Mouse (Mus musculus) MEL (cell line): ENCODE results near the gene Ak1. TPM values are rescaled to one million over a fixed set of nuclear protein-coding genes. Genes with fewer than 3 reads are reported as not detected.

ENCODE experiments used
- DNase-seq: peaks from one replicate; pipeline ENCODE4 v3.0.0; 2011; ENCODE audit warnings: low read depth, low spot score
- H3K27ac ChIP-seq: 2 replicates; pipeline ENCODE4 v1.5.1; 2012; ENCODE audit warnings: low read depth, mild to moderate bottlenecking, control low read depth, low read length, moderate library complexity; ENCODE audit not compliant: control insufficient read depth
- H3K27me3 ChIP-seq, 2 experiments: fragments of 150-350 bp in 1 of 2; sonication (generic) in 1 of 2; 2 replicates each; pipeline ENCODE4 v1.6.1; 2012; ENCODE audit warnings: low read length in 2 of 2, mild to moderate bottlenecking in 2 of 2, improper control_type of control experiment in 1 of 2, moderate library complexity in 1 of 2; ENCODE audit not compliant: insufficient read depth in 2 of 2, control insufficient read depth in 1 of 2
- H3K36me3 ChIP-seq, 2 experiments: 2 replicates each; pipeline ENCODE4 v1.6.1; 2012 to 2014; ENCODE audit warnings: low read length in 2 of 2, improper control_type of control experiment in 1 of 2, inconsistent platforms in 1 of 2, mild to moderate bottlenecking in 1 of 2; ENCODE audit not compliant: insufficient read depth in 2 of 2, control insufficient read depth in 1 of 2
- H3K4me1 ChIP-seq, 2 experiments: fragments of 150-350 bp in 1 of 2; sonication (generic) in 1 of 2; 2 replicates each; pipeline ENCODE4 v1.6.1; 2012; ENCODE audit warnings: low read length in 2 of 2, improper control_type of control experiment in 1 of 2, mild to moderate bottlenecking in 1 of 2; ENCODE audit not compliant: insufficient read depth in 2 of 2, control insufficient read depth in 1 of 2
- H3K4me3 ChIP-seq, 2 experiments: fragments of 150-350 bp in 1 of 2; sonication (generic) in 1 of 2; 2 replicates each; pipeline ENCODE4 v1.5.1; 2012; ENCODE audit warnings: low read depth in 2 of 2, low read length in 2 of 2, mild to moderate bottlenecking in 2 of 2, moderate library complexity in 2 of 2, control low read depth in 1 of 2, improper control_type of control experiment in 1 of 2; ENCODE audit not compliant: control insufficient read depth in 1 of 2, insufficient read depth in 1 of 2
- H3K79me2 ChIP-seq: 2 replicates; pipeline ENCODE4 v1.6.1; 2012; ENCODE audit warnings: mild to moderate bottlenecking, low read length, moderate library complexity; ENCODE audit not compliant: control insufficient read depth, poor library complexity, insufficient read depth
- H3K9ac ChIP-seq: 2 replicates; pipeline ENCODE4 v1.6.1; 2012; ENCODE audit warnings: low read depth, mild to moderate bottlenecking, control low read depth, low read length, moderate library complexity; ENCODE audit not compliant: control insufficient read depth, poor library complexity, severe bottlenecking
- H3K9me3 ChIP-seq: fragments of 150-350 bp; sonication (generic); replicated peaks from 2 replicates; pipeline ENCODE4 v1.6.1; 2012; ENCODE audit warnings: mild to moderate bottlenecking, low read length, improper control_type of control experiment, moderate library complexity; ENCODE audit not compliant: insufficient read depth
- BHLHE40 ChIP-seq: IDR thresholded peaks from 2 replicates; pipeline ENCODE4 v1.6.1; 2012; ENCODE audit warnings: low read depth, mild to moderate bottlenecking, inconsistent platforms, low read length, improper control_type of control experiment, borderline replicate concordance
- CHD1 ChIP-seq: IDR thresholded peaks from 2 replicates; pipeline ENCODE4 v1.6.1; 2012; ENCODE audit warnings: low read depth, mild to moderate bottlenecking, inconsistent platforms, low read length, improper control_type of control experiment
- CTCF ChIP-seq, 3 experiments: IDR thresholded peaks in 2 of 3; conservative IDR thresholded peaks in 1 of 3; 2 replicates each; pipeline ENCODE4 v1.5.1; 2011 to 2012; ENCODE audit warnings: low read length in 3 of 3, low read depth in 2 of 3, mild to moderate bottlenecking in 2 of 3, improper control_type of control experiment in 1 of 3, inconsistent platforms in 1 of 3, mixed read lengths in 1 of 3, moderate library complexity in 1 of 3; ENCODE audit not compliant: control insufficient read depth in 1 of 3, insufficient read depth in 1 of 3, poor library complexity in 1 of 3, severe bottlenecking in 1 of 3
- ELF1 ChIP-seq: IDR thresholded peaks from 2 replicates; pipeline ENCODE4 v1.6.1; 2014; ENCODE audit warnings: low read depth, mild to moderate bottlenecking, inconsistent platforms, low read length, improper control_type of control experiment, moderate library complexity
- EP300 ChIP-seq, 2 experiments: IDR thresholded peaks; 2 replicates each; pipeline ENCODE4 v1.6.1; 2011; ENCODE audit warnings: improper control_type of control experiment in 2 of 2, low read length in 2 of 2, low read depth in 1 of 2, mild to moderate bottlenecking in 1 of 2
- ETS1 ChIP-seq: IDR thresholded peaks from 2 replicates; pipeline ENCODE4 v1.6.1; 2012; ENCODE audit warnings: low read depth, mild to moderate bottlenecking, inconsistent platforms, low read length, improper control_type of control experiment, moderate library complexity
- GATA1 ChIP-seq: IDR thresholded peaks from 2 replicates; pipeline ENCODE4 v1.6.1; 2011; ENCODE audit warnings: low read depth, low read length, improper control_type of control experiment
- HCFC1 ChIP-seq: IDR thresholded peaks from 2 replicates; pipeline ENCODE4 v1.6.1; 2012; ENCODE audit warnings: low read depth, mild to moderate bottlenecking, inconsistent platforms, low read length, improper control_type of control experiment, moderate library complexity
- JUND ChIP-seq: IDR thresholded peaks from 2 replicates; pipeline ENCODE4 v1.6.1; 2011; ENCODE audit warnings: low read depth, mild to moderate bottlenecking, improper control_type of control experiment, low read length
- KAT2A ChIP-seq: conservative IDR thresholded peaks from 2 replicates; pipeline ENCODE4 v1.6.1; 2012; ENCODE audit warnings: low read depth, low read length, improper control_type of control experiment, inconsistent platforms
- MAFK ChIP-seq: IDR thresholded peaks from 2 replicates; pipeline ENCODE4 v1.6.1; 2011; ENCODE audit warnings: low read depth, mild to moderate bottlenecking, low read length, improper control_type of control experiment, borderline replicate concordance
- MAZ ChIP-seq: IDR thresholded peaks from 2 replicates; pipeline ENCODE4 v1.6.1; 2012; ENCODE audit warnings: low read depth, mild to moderate bottlenecking, inconsistent platforms, low read length, improper control_type of control experiment
- MEF2A ChIP-seq: IDR thresholded peaks from 2 replicates; pipeline ENCODE4 v1.6.1; 2014; ENCODE audit warnings: low read depth, mild to moderate bottlenecking, inconsistent platforms, low read length, improper control_type of control experiment; ENCODE audit not compliant: poor library complexity, insufficient replicate concordance, severe bottlenecking; ENCODE audit errors: extremely low read depth
- MYB ChIP-seq: IDR thresholded peaks from 2 replicates; pipeline ENCODE4 v1.6.1; 2011; ENCODE audit warnings: mild to moderate bottlenecking, low read depth, low read length, improper control_type of control experiment
- MYC ChIP-seq: IDR thresholded peaks from 2 replicates; pipeline ENCODE4 v1.6.1; 2011; ENCODE audit warnings: low read depth, mild to moderate bottlenecking, low read length, improper control_type of control experiment, moderate library complexity
- NELFE ChIP-seq: IDR thresholded peaks from 2 replicates; pipeline ENCODE4 v1.6.1; 2011; ENCODE audit warnings: low read depth, low read length, improper control_type of control experiment
- NRF1 ChIP-seq: IDR thresholded peaks from 2 replicates; pipeline ENCODE4 v1.6.1; 2014; ENCODE audit warnings: low read depth, mild to moderate bottlenecking, inconsistent platforms, low read length, improper control_type of control experiment, moderate library complexity; ENCODE audit not compliant: poor library complexity, insufficient read depth, severe bottlenecking
- POLR2A ChIP-seq, 2 experiments: IDR thresholded peaks; 2 replicates each; pipeline ENCODE4 v1.6.1; 2011 to 2012; ENCODE audit warnings: low read length in 2 of 2, mild to moderate bottlenecking in 2 of 2, control low read depth in 1 of 2, improper control_type of control experiment in 1 of 2, low read depth in 1 of 2, moderate library complexity in 1 of 2; ENCODE audit not compliant: control insufficient read depth in 1 of 2, insufficient read depth in 1 of 2, poor library complexity in 1 of 2
- POLR2AphosphoS2 ChIP-seq: IDR thresholded peaks from 2 replicates; pipeline ENCODE4 v1.6.1; 2011; ENCODE audit warnings: low read length, improper control_type of control experiment
- POLR2AphosphoS5 ChIP-seq: IDR thresholded peaks from 2 replicates; pipeline ENCODE4 v1.6.1; 2012; ENCODE audit warnings: low read depth, borderline replicate concordance, mild to moderate bottlenecking, inconsistent platforms, low read length, moderate library complexity, mixed read lengths
- RAD21 ChIP-seq: IDR thresholded peaks from 2 replicates; pipeline ENCODE4 v1.6.1; 2011; ENCODE audit warnings: mild to moderate bottlenecking, low read depth, low read length, improper control_type of control experiment
- SIN3A ChIP-seq: IDR thresholded peaks from 2 replicates; pipeline ENCODE4 v1.6.1; 2012; ENCODE audit warnings: low read length, improper control_type of control experiment, inconsistent platforms
- TAL1 ChIP-seq: IDR thresholded peaks from 2 replicates; pipeline ENCODE4 v1.6.1; 2012; ENCODE audit warnings: mild to moderate bottlenecking, inconsistent platforms, low read length, moderate library complexity, mixed read lengths
- TBP ChIP-seq: IDR thresholded peaks from 2 replicates; pipeline ENCODE4 v1.8.0; 2011; ENCODE audit warnings: low read depth, low read length, improper control_type of control experiment
- USF2 ChIP-seq, 2 experiments: IDR thresholded peaks; 2 replicates each; pipeline ENCODE4 v1.6.1; 2011 to 2012; ENCODE audit warnings: improper control_type of control experiment in 2 of 2, low read length in 2 of 2, borderline replicate concordance in 1 of 2, inconsistent platforms in 1 of 2, low read depth in 1 of 2, mild to moderate bottlenecking in 1 of 2; ENCODE audit not compliant: insufficient read depth in 1 of 2
- ZKSCAN1 ChIP-seq: IDR thresholded peaks from 2 replicates; pipeline ENCODE4 v1.6.1; 2012; ENCODE audit warnings: low read depth, mild to moderate bottlenecking, inconsistent platforms, low read length, improper control_type of control experiment, moderate library complexity
- ZNF384 ChIP-seq: IDR thresholded peaks from 2 replicates; pipeline ENCODE4 v1.6.1; 2012; ENCODE audit warnings: low read depth, mild to moderate bottlenecking, inconsistent platforms, low read length, improper control_type of control experiment
- polyA plus RNA-seq, 2 experiments: library from polyadenylated mRNA; stranded (reverse) in 1 of 2; unstranded in 1 of 2; fragments of >175 nt in 1 of 2; fragments of >200 nt in 1 of 2; gene quantifications; 2 replicates each; pipeline versions ENCODE4 v1.2.1 to v1.2.4; 2012; ENCODE audit warnings: low replicate concordance in 2 of 2, low read depth in 1 of 2; ENCODE audit not compliant: insufficient read length in 2 of 2, insufficient read depth in 1 of 2, missing spikeins in 1 of 2
- total RNA-seq: library from RNA; depleted of rRNA; stranded (reverse); fragments of 300-350 nt; gene quantifications from 2 replicates; pipeline ENCODE4 v1.2.3, GENCODE M21; 2012

Ak1 gene
- total and polyA plus RNA-seq, 3 experiments: 0.12 to 0.13 TPM; not detected in 1

GRCm38 (mm10) chr2:32604631-32605030 is 16.9 kb upstream of the Ak1 start:
- Histone ChIP-seq H3K9me3 (no peaks in the 10 kb centered on the region), H3K36me3 (no peaks in the 10 kb centered on the region; a peak in 1 of 4 replicates), H3K9ac (no peak overlapping the region), H3K4me3 (no peak overlapping the region), H3K79me2 (peaks cover 2% of the 10 kb centered on the region; the same call in 1 of the 2 replicates), H3K27me3 (no peaks in the 10 kb centered on the region), H3K4me1 (peaks cover 0 to 20% of the 10 kb centered on the region in 2 experiments), H3K27ac (no peak overlapping the region)
- TF ChIP-seq ELF1 (no peak), ZNF384 (no peak), MAZ (no peak), TBP (no peak), CTCF (IDR thresholded peaks at IDR 0.05 in 2 of 3, conservative IDR thresholded peaks at IDR 0.05 in 1 of 3; ENCODE audit: control insufficient read depth in 1 of 3, insufficient read depth in 1 of 3, low read depth in 2 of 3, low read length in 3 of 3, poor library complexity in 1 of 3, severe bottlenecking in 1 of 3) (no peak), KAT2A (no peak), HCFC1 (no peak), POLR2AphosphoS5 (no peak), EP300 (IDR thresholded peaks at IDR 0.05; ENCODE audit: low read depth in 1 of 2, low read length in 2 of 2) (no peak), JUND (no peak), GATA1 (no peak), POLR2AphosphoS2 (no peak), NRF1 (no peak)
- no peak for DNase-seq

- no peaks in the 10 kb centered on the region for H3K27me3 ChIP-seq
- peak; percentile 90 for DNase-seq
- H3K27ac ChIP-seq: peak overlapping the region; percentile 74
- H3K9ac ChIP-seq: peak overlapping the region; percentile 76
- peaks cover 5 to 27% of the 10 kb centered on the region in 2 experiments for H3K4me1 ChIP-seq
- H3K9me3 ChIP-seq: no peaks in the 10 kb centered on the region
- peaks cover 0 to 6% of the 10 kb centered on the region in 2 experiments; a peak in 2 of 4 replicates for H3K36me3 ChIP-seq
- H3K4me3 ChIP-seq: peak overlapping the region; percentile 78 to 93
- peaks cover 2% of the 10 kb centered on the region; the same call in 1 of the 2 replicates for H3K79me2 ChIP-seq
- no peak for TF ChIP-seq USF2 (IDR thresholded peaks at IDR 0.05; ENCODE audit: borderline replicate concordance in 1 of 2, insufficient read depth in 1 of 2, low read depth in 1 of 2, low read length in 2 of 2)
- no peak for TF ChIP-seq TBP
- peak; percentile 60; the same call in 1 of the 2 replicates for TF ChIP-seq SIN3A
- no peak for TF ChIP-seq BHLHE40
- no peak for TF ChIP-seq GATA1
- no peak for TF ChIP-seq POLR2AphosphoS5
- 0 out of 2 replicates have a peak, but pooled peaks have one; percentile 31 for TF ChIP-seq ETS1
- no peak for TF ChIP-seq MEF2A
- no peak for TF ChIP-seq ELF1
- no peak for TF ChIP-seq ZNF384
- TF ChIP-seq MYB: no peak
- no peak for TF ChIP-seq ZKSCAN1
- no peak for TF ChIP-seq JUND
- 0 out of 2 replicates have a peak, but pooled peaks have one; percentile 31 for TF ChIP-seq NRF1
- no peak for TF ChIP-seq MAFK
- peak; percentile 47; the same call in 1 of the 2 replicates for TF ChIP-seq NELFE
- no peak for TF ChIP-seq TAL1
- peak; percentile 14 to 26; a peak in 1 of 4 replicates for TF ChIP-seq EP300 (IDR thresholded peaks at IDR 0.05; ENCODE audit: low read depth in 1 of 2, low read length in 2 of 2)
- TF ChIP-seq RAD21: peak; percentile 28
- TF ChIP-seq POLR2A (IDR thresholded peaks at IDR 0.05; ENCODE audit: control insufficient read depth in 1 of 2, insufficient read depth in 1 of 2, low read depth in 1 of 2, low read length in 2 of 2, poor library complexity in 1 of 2): peak in 1 of 2 experiments; percentile 46; a peak in 2 of 4 replicates
- TF ChIP-seq CHD1: 0 out of 2 replicates have a peak, but pooled peaks have one; percentile 20
- TF ChIP-seq MYC: peak; percentile 27; the same call in 1 of the 2 replicates
Measured at GRCm38 (mm10) chr2:32606161-32607142, 15.1 kb upstream of the Ak1 start.
